Mouse (Mus musculus): ENCODE data around the gene Plet1. TPM values are rescaled to one million over a fixed set of nuclear protein-coding genes. Genes with fewer than 3 reads are reported as not detected.

Plet1 gene
- polyA plus RNA-seq, 1 experiment from 2014 or later: 76.4 TPM

DNA sequence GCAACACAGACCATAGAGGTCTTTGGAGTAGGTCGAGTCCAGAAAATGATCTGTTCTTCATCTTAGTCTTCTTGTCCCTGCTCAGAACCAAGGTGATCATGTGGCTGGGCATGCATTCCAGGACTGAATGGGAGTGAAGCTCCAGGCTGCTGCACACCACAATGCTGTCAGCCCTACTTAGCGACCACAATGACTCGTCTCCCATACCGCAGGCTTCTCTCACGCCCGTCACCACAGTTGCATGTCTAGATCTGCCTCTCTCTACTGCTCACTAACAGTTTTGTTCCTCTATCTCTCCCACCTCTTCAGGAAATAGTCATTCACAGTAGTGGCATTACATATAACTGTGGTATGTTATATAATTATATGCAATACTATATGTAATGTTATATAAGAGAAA is 26.4 kb downstream of the Plet1 start:
- no peak for ATAC-seq (ENCODE audit: low FRiP score, low TSS enrichment)
- no peaks in the 10 kb centered on the region for H3K4me1 ChIP-seq (replicated peaks; ENCODE audit: control insufficient read depth, insufficient read depth)
- WGBS: 78% methylated on average over 6 of the region's 6 CpGs
- TF ChIP-seq EP300 (optimal IDR thresholded peaks at IDR 0.05) (no peak), CTCF (IDR thresholded peaks at IDR 0.05; ENCODE audit: low read depth) (no peak)
- H3K4me3 ChIP-seq (ENCODE audit: low read depth, low read length): no peak overlapping the region
- no peak overlapping the region for H3K9ac ChIP-seq (ENCODE audit: low read length)
- no peaks in the 10 kb centered on the region for H3K9me3 ChIP-seq (ENCODE audit: control insufficient read depth, low read length)
- no peak for DNase-seq (ENCODE audit: low spot score)
- H3K27me3 ChIP-seq (ENCODE audit: control insufficient read depth, insufficient read depth, low read length): no peaks in the 10 kb centered on the region
- H3K27ac ChIP-seq (replicated peaks): no peak overlapping the region
- no peak overlapping the region for H3K4me2 ChIP-seq (replicated peaks; ENCODE audit: low read depth)
- H3K36me3 ChIP-seq (ENCODE audit: control insufficient read depth, insufficient read depth, low read length): 0 out of 2 replicates have a peak, but pooled peaks cover 2% of the 10 kb centered on the region

DNA sequence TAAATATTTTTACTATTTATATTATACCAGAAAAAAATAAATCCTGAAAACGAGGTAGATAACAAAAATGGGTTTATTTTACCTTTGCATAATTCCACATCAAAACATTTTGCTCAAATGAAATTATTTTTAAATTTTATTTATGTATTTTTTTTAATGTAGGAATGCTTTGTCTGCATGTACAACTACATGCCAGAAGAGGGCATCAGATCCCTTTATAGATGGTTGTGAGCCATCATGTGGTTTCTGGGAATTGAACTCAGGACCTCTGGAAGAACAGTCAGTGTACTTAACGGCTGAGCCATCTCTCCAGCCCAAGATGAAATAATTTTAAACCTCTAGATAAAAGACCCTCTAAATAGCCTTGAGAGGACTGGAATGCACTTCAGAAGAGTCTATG is 27.2 kb downstream of the Plet1 start:
- no peak for TF ChIP-seq EP300 (optimal IDR thresholded peaks at IDR 0.05)
- TF ChIP-seq CTCF (IDR thresholded peaks at IDR 0.05; ENCODE audit: low read depth): peak; percentile 51
- 0 out of 2 replicates have a peak, but pooled peaks cover 2% of the 10 kb centered on the region for H3K36me3 ChIP-seq (ENCODE audit: control insufficient read depth, insufficient read depth, low read length)
- no peak overlapping the region for H3K4me2 ChIP-seq (replicated peaks; ENCODE audit: low read depth)
- ATAC-seq (ENCODE audit: low FRiP score, low TSS enrichment): no peak
- 61% methylated on average over 2 of the region's 2 CpGs for WGBS
- no peaks in the 10 kb centered on the region for H3K9me3 ChIP-seq (ENCODE audit: control insufficient read depth, low read length)
- H3K4me1 ChIP-seq (replicated peaks; ENCODE audit: control insufficient read depth, insufficient read depth): no peaks in the 10 kb centered on the region
- DNase-seq (ENCODE audit: low spot score): no peak
- no peaks in the 10 kb centered on the region for H3K27me3 ChIP-seq (ENCODE audit: control insufficient read depth, insufficient read depth, low read length)
- no peak overlapping the region for H3K4me3 ChIP-seq (ENCODE audit: low read depth, low read length)
- no peak overlapping the region for H3K27ac ChIP-seq (replicated peaks)
- no peak overlapping the region for H3K9ac ChIP-seq (ENCODE audit: low read length)

DNA sequence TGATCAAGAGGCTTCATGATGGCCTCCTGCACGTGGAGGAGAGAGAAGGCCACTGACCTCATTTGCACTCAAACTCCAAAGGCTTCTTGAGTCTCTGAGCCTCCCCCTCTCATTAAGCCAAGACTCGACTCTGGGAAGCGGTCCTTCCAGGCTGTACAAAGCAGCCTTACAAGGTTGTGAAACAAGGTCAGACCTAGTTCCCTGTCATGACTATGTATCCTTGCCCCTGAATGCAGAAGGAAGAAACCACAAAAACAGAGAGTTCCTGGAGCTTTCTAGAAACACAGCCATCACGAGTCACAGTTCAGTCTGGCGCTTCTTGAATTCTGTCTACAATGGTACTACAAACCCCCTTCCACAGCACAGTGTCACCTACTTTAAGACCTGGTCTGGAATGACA is 28.2 kb downstream of the Plet1 start:
- Histone ChIP-seq H3K27me3 (ENCODE audit: control insufficient read depth, insufficient read depth, low read length) (no peaks in the 10 kb centered on the region), H3K4me2 (replicated peaks; ENCODE audit: low read depth) (no peak overlapping the region), H3K36me3 (ENCODE audit: control insufficient read depth, insufficient read depth, low read length) (0 out of 2 replicates have a peak, but pooled peaks cover 2% of the 10 kb centered on the region), H3K9ac (ENCODE audit: low read length) (no peak overlapping the region), H3K9me3 (ENCODE audit: control insufficient read depth, low read length) (no peaks in the 10 kb centered on the region), H3K27ac (replicated peaks) (no peak overlapping the region), H3K4me1 (replicated peaks; ENCODE audit: control insufficient read depth, insufficient read depth) (no peaks in the 10 kb centered on the region), H3K4me3 (ENCODE audit: low read depth, low read length) (no peak overlapping the region)
- ATAC-seq (ENCODE audit: low FRiP score, low TSS enrichment): no peak
- no peak for TF ChIP-seq EP300 (optimal IDR thresholded peaks at IDR 0.05)
- 75% methylated on average over 5 of the region's 5 CpGs for WGBS
- no peak for DNase-seq (ENCODE audit: low spot score)

DNA sequence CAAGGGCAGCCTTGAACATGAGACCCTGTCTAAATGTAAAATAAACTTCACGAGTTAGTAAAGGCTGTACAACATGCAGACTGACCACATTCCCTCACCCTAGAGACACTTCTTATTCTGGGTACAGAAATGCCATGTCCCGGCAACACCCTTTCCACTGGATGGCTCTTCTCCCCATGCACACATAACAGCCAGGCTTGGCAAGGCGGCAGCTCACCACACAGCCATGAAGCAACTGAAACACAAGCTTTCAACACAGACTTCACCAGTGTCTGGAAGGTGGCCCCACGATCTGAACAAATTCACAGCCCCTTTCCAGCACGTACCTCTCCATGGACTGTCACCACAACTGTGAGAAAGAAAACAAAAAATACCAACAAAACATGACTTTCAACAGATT is 30.6 kb downstream of the Plet1 start:
- Histone ChIP-seq H3K4me2 (replicated peaks; ENCODE audit: low read depth) (no peak overlapping the region), H3K9me3 (ENCODE audit: control insufficient read depth, low read length) (no peaks in the 10 kb centered on the region), H3K4me3 (ENCODE audit: low read depth, low read length) (no peak overlapping the region), H3K27me3 (ENCODE audit: control insufficient read depth, insufficient read depth, low read length) (no peaks in the 10 kb centered on the region), H3K4me1 (replicated peaks; ENCODE audit: control insufficient read depth, insufficient read depth) (no peaks in the 10 kb centered on the region), H3K36me3 (ENCODE audit: control insufficient read depth, insufficient read depth, low read length) (0 out of 2 replicates have a peak, but pooled peaks cover 2% of the 10 kb centered on the region), H3K9ac (ENCODE audit: low read length) (no peak overlapping the region), H3K27ac (replicated peaks) (no peak overlapping the region)
- ATAC-seq (ENCODE audit: low FRiP score, low TSS enrichment) (no peak), DNase-seq (ENCODE audit: low spot score) (no peak)
- 87% methylated on average over 5 of the region's 5 CpGs for WGBS
- no peak for TF ChIP-seq EP300 (optimal IDR thresholded peaks at IDR 0.05)
- TF ChIP-seq CTCF (IDR thresholded peaks at IDR 0.05; ENCODE audit: low read depth): no peak

DNA sequence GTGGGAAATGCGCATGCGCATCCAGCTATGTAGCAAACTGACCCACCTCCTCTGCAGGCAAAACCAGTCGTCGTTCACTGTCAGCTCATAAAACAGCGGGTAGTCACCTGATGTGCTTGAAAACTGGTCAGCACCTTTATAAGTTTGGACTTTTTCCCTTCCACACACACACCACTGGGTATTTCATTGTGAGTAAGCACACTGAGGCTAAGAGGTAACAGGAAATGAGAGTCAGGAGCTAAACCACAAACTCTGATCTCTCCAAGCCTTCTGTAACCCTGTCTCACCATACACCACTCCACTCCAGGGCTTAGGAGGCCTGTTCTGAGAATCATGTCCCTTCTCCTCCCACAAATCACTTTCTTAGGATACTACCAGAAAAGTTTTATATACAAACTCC is 31.3 kb downstream of the Plet1 start:
- Histone ChIP-seq H3K9ac (ENCODE audit: low read length) (no peak overlapping the region), H3K9me3 (ENCODE audit: control insufficient read depth, low read length) (no peaks in the 10 kb centered on the region), H3K36me3 (ENCODE audit: control insufficient read depth, insufficient read depth, low read length) (0 out of 2 replicates have a peak, but pooled peaks cover 2% of the 10 kb centered on the region), H3K4me2 (replicated peaks; ENCODE audit: low read depth) (no peak overlapping the region), H3K4me3 (ENCODE audit: low read depth, low read length) (no peak overlapping the region), H3K27me3 (ENCODE audit: control insufficient read depth, insufficient read depth, low read length) (no peaks in the 10 kb centered on the region), H3K27ac (replicated peaks) (no peak overlapping the region), H3K4me1 (replicated peaks; ENCODE audit: control insufficient read depth, insufficient read depth) (no peaks in the 10 kb centered on the region)
- TF ChIP-seq CTCF (IDR thresholded peaks at IDR 0.05; ENCODE audit: low read depth): no peak
- no peak for TF ChIP-seq EP300 (optimal IDR thresholded peaks at IDR 0.05)
- 77% methylated on average over 5 of the region's 5 CpGs for WGBS
- ATAC-seq (ENCODE audit: low FRiP score, low TSS enrichment) (no peak), DNase-seq (ENCODE audit: low spot score) (no peak)

DNA sequence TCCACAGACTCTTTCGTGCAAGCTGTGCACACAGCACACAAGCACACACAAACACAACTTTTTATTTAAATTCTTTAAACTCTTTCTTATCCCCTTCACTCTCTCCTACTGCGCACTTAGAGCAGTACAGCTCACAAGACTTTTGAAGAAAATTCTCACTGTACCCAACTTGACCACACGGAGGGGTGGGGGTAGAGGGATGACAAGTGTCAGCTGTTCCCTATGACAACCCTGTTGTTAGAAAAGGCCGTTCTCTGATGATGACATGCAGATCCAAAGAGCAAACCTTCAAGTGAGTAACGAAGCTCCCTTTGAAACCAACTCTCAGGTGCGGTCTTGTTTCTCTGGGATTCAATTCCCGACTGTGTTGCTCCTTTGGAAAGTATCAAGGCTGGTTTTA is 33.5 kb downstream of the Plet1 start:
- Histone ChIP-seq H3K9me3 (ENCODE audit: control insufficient read depth, low read length) (no peaks in the 10 kb centered on the region), H3K36me3 (ENCODE audit: control insufficient read depth, insufficient read depth, low read length) (0 out of 2 replicates have a peak, but pooled peaks cover 2% of the 10 kb centered on the region), H3K27me3 (ENCODE audit: control insufficient read depth, insufficient read depth, low read length) (no peaks in the 10 kb centered on the region), H3K4me1 (replicated peaks; ENCODE audit: control insufficient read depth, insufficient read depth) (no peaks in the 10 kb centered on the region), H3K4me3 (ENCODE audit: low read depth, low read length) (peak overlapping the region; percentile 73), H3K9ac (ENCODE audit: low read length) (peak overlapping the region; percentile 74), H3K4me2 (replicated peaks; ENCODE audit: low read depth) (peak overlapping the region; percentile 49), H3K27ac (replicated peaks) (no peak overlapping the region)
- TF ChIP-seq CTCF (IDR thresholded peaks at IDR 0.05; ENCODE audit: low read depth) (no peak), EP300 (optimal IDR thresholded peaks at IDR 0.05) (no peak)
- 30% methylated on average over 7 of the region's 7 CpGs for WGBS
- peak; percentile 2; the same call in 1 of the 2 replicates for ATAC-seq (ENCODE audit: low FRiP score, low TSS enrichment)
- peak; percentile 20 for DNase-seq (ENCODE audit: low spot score)

Data from stomach, postnatal 0 days (tissue).